Mouse (Mus musculus): ENCODE results near the gene Rnf217. TPM values are rescaled to one million over a fixed set of nuclear protein-coding genes. Genes with fewer than 3 reads are reported as not detected.

Rnf217 gene
- polyA plus RNA-seq (2016; fragmentation: Nextera tagmentation; extraction: Ambion mirVana) = 0.84 and 1.1 TPM in 2 replicates

DNA sequence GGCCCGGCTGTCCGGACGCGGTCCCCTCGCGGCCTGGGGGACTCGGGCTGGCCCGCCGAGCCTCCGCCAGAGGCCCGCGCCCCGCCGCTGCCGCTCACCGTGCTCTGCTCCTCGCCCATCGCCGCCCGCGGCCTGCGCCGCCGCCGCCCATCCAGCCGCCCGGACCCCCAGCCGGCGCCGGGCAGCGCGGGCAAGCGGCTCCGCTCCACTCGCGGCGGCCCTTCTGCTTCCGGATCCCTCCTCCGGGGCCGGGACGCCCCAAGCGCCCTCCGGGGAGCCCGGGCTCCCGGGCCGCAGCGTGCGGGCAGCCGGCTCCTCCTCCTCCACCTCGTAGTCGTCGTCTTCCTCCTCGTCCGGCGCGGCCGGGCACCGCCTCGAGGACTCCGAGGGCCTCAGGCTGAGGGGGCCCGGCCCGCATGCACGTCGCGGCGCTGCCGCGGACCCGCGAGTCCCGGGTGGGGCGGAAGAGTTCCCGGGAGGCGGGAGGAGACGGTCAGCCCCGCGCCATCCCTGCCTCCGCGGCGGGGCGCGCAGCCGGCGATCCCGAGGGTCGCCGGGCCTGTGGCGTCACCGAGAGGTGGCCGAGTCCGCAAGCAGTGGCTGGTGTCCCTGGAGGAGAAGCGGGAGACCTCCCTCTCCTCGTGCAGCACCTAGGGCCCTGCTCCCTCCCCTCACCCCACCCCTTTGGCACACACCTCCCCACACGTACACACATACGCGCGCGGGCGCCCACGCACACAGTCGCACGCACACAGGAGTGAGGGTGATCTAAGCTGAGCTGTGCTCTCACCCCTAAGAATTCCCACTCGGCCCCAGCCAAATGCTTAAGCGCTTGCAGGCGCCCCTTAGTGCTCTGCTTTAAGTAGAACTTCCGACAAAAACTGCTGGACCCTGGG lies at the start of gene Rnf217:
Gene Rnf217, minus strand, starts transcription at position 119 of the 896 bp plus-strand sequence.
- peak; percentile 91 for DNase-seq (ENCODE audit: low spot score)
- Histone ChIP-seq H3K9me3 (no peaks in the 10 kb centered on the region), H3K4me1 (peaks cover 23% of the 10 kb centered on the region), H3K27me3 (ENCODE audit: insufficient read depth, poor library complexity, severe bottlenecking) (no peaks in the 10 kb centered on the region), H3K4me3 (peak within 1 kb of the TSS; percentile 95), H3K36me3 (no peaks in the 10 kb centered on the region), H3K27ac (peak within 1 kb of the TSS; percentile 99)
- WGBS = under 1% methylated on average over 103 of the region's 106 CpGs

DNA sequence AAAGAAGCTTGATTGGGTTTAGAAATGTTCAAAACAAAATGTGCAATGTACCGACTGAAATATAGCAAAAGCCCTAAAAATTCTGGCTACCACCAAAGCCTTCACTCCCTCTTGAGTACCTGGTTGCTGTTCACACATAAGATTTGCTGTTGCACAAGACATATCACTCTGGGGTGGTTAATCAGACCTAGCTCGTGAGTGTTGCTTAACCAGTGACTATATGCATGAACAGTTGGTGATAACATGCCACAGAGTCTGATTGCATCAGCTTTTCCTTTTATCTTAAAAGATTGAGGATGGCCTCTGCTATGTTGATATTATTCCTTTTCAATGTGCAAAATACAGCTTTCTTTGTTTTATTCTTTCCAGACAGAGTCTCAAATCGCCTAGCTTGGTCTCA lies 38.3 kb upstream of the Rnf217 start:
- no peaks in the 10 kb centered on the region for H3K9me3 ChIP-seq
- H3K4me3 ChIP-seq = no peak overlapping the region
- no peaks in the 10 kb centered on the region for H3K27me3 ChIP-seq (ENCODE audit: insufficient read depth, poor library complexity, severe bottlenecking)
- H3K4me1 ChIP-seq = no peaks in the 10 kb centered on the region
- no peak overlapping the region for H3K27ac ChIP-seq
- no peak for DNase-seq (ENCODE audit: low spot score)
- WGBS = 73% methylated on average over 3 of the region's 3 CpGs
- no peaks in the 10 kb centered on the region for H3K36me3 ChIP-seq

DNA sequence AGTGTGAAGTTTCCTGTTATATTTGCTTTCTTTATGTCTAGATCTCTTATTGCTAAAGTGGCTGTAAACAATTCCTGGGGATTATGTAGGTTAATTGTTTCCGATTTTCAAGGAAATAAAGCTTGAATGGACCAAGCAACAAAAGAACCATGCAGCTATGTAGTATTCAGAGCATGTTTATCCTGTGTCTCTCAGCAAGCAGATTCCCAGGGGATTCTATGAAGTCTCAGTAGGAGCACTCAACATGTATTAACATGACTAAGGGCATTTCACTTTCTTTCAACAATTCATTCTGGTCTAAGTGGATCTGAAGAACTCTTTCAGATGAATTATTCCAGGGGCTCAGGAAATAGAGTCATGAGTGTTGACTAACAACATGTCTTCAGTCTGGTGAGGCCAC lies 37.1 kb upstream of the Rnf217 start:
- Histone ChIP-seq H3K27me3 (ENCODE audit: insufficient read depth, poor library complexity, severe bottlenecking) (no peaks in the 10 kb centered on the region), H3K36me3 (no peaks in the 10 kb centered on the region), H3K4me3 (no peak overlapping the region), H3K27ac (no peak overlapping the region), H3K4me1 (no peaks in the 10 kb centered on the region), H3K9me3 (no peaks in the 10 kb centered on the region)
- WGBS = 57% methylated on average over 1 of the region's 1 CpGs
- no peak for DNase-seq (ENCODE audit: low spot score)

DNA sequence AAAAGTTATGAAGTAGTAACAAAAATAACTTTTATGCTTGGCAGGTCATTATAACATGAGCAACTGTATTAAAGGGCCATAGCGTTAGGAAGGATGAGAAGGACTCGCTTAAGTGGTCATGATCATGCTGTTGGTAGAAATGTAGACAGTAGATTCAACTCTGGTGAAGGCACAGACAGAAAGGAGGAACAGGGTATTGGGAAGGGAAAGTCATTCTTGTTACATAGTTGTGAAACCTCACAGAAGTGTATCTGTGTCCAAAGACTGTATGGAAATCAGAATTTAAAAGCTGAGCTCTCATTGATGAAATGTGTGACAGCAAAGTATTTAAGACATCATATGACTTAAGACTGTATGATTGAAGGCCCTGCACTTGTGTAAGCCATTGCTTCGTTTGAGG lies 26.1 kb upstream of the Rnf217 start:
- H3K4me1 ChIP-seq = no peaks in the 10 kb centered on the region
- WGBS = 83% methylated on average over 3 of the region's 3 CpGs

DNA sequence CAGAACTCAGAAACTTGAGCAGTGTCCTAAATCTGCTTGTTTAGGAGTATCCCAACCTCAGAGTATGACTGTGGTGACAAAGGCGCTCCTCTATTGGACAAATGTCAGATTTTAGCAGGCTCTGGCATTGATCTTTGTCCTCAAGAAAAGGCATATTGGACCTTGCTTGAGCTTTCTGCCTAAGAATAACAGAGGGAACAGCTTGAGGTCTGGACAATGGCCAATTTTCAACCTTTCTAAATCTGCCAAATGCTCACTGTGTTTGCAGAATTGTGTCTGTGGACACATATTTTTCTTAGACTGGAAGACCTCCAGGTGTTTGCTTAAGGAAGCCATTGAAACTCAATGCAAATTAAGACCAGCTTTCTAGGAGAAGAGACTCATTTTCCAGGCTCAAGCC lies 23.0 kb upstream of the Rnf217 start:
- H3K9me3 ChIP-seq = no peaks in the 10 kb centered on the region
- H3K4me1 ChIP-seq = no peaks in the 10 kb centered on the region
- WGBS = 80% methylated on average over 1 of the region's 1 CpGs
- DNase-seq (ENCODE audit: low spot score) = no peak
- H3K36me3 ChIP-seq = no peaks in the 10 kb centered on the region
- H3K27me3 ChIP-seq (ENCODE audit: insufficient read depth, poor library complexity, severe bottlenecking) = no peaks in the 10 kb centered on the region
- no peak overlapping the region for H3K4me3 ChIP-seq
- no peak overlapping the region for H3K27ac ChIP-seq

More for the DNA sequence above, 26.1 kb upstream of the Rnf217 start:
- DNase-seq (ENCODE audit: low spot score) = no peak
- no peaks in the 10 kb centered on the region for H3K36me3 ChIP-seq
- no peak overlapping the region for H3K27ac ChIP-seq
- H3K4me3 ChIP-seq = no peak overlapping the region
- H3K9me3 ChIP-seq = no peaks in the 10 kb centered on the region
- H3K27me3 ChIP-seq (ENCODE audit: insufficient read depth, poor library complexity, severe bottlenecking) = no peaks in the 10 kb centered on the region

DNA sequence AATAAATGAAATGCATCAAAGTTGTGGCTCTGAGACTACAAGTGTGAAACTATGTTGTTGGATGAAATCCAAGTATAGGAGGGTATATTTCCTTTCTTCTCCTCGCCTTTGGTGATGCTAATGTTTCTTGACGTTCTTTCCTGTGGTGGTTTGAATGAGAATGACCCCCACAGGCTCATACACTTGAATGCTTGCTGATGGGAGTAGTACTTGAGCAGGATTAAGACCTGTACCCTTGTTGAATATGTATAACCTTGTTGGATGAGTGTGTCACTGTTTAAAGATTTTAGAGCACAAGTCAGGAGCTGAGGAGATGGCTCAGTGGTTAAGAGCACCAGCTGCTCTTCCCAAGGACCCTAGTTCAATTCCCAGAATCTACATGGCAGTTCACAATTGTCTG lies 6.4 kb upstream of the Rnf217 start:
- 56% methylated on average over 2 of the region's 2 CpGs for WGBS
- no peak for DNase-seq (ENCODE audit: low spot score)
- no peaks in the 10 kb centered on the region for H3K27me3 ChIP-seq (ENCODE audit: insufficient read depth, poor library complexity, severe bottlenecking)
- no peak overlapping the region for H3K4me3 ChIP-seq
- no peaks in the 10 kb centered on the region for H3K4me1 ChIP-seq
- H3K36me3 ChIP-seq = no peaks in the 10 kb centered on the region
- no peaks in the 10 kb centered on the region for H3K9me3 ChIP-seq
- no peak overlapping the region for H3K27ac ChIP-seq

DNA sequence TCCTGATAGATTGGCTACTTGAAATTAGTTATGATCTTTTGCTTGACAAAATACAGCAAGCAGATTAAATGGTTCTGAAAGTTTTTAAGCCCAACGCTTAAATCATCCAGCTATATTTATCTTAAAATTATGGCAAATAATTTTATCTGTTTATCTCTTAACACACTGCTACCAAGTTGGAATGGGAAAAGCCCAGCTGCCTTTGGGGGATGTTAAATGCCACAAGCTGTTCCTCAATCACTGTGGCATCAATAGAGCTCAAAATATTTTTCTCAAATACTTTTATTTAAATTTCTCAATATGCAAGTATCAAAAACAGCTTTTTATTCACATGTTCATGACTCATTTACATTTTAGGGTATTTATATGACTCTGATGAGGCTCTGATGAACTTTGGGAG lies 5.1 kb upstream of the Rnf217 start:
- no peaks in the 10 kb centered on the region for H3K27me3 ChIP-seq (ENCODE audit: insufficient read depth, poor library complexity, severe bottlenecking)
- DNase-seq (ENCODE audit: low spot score) = no peak
- H3K27ac ChIP-seq = no peak overlapping the region
- H3K9me3 ChIP-seq = no peaks in the 10 kb centered on the region
- no peak overlapping the region for H3K4me3 ChIP-seq
- WGBS = 84% methylated on average over 1 of the region's 1 CpGs
- H3K36me3 ChIP-seq = no peaks in the 10 kb centered on the region
- no peaks in the 10 kb centered on the region for H3K4me1 ChIP-seq

DNA sequence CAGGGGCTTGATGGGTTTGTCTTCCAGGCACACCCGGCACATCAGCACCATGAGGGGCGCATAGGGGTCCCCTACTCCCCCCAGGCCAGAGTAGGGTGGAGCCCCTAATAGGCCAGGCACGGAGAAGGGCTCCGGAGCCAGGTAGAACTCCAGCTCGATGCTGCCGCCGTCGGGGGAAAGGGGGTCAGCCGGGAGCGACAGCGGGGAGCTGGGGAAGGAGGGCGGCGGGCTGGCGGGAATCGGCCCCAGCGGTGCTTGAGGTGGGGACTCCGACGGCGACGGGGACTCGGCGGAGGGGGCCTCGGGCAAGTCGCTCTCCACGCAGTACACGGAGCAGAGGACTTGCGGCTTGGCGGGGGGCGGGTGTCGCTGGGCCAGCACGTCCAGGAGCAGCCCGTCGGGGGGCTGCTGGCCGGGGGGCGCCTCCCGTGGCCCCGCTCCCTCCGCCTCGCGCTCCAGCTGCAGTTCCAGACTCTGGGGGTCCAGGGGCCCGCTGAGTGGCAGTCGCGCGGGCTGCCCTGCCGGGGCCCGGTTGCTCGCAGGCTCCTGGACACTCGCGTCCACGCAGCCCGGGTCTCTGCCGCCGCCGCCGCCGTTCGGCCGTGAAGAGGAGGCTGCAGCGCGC lies 431 bp downstream of the Rnf217 start:
- no peak for DNase-seq (ENCODE audit: low spot score)
- Histone ChIP-seq H3K9me3 (no peaks in the 10 kb centered on the region), H3K27me3 (ENCODE audit: insufficient read depth, poor library complexity, severe bottlenecking) (no peaks in the 10 kb centered on the region), H3K4me3 (peak overlapping the region; percentile 95), H3K36me3 (no peaks in the 10 kb centered on the region), H3K4me1 (peaks cover 23% of the 10 kb centered on the region), H3K27ac (peak overlapping the region; percentile 99)
- WGBS = under 1% methylated on average over 43 of the region's 60 CpGs

DNA sequence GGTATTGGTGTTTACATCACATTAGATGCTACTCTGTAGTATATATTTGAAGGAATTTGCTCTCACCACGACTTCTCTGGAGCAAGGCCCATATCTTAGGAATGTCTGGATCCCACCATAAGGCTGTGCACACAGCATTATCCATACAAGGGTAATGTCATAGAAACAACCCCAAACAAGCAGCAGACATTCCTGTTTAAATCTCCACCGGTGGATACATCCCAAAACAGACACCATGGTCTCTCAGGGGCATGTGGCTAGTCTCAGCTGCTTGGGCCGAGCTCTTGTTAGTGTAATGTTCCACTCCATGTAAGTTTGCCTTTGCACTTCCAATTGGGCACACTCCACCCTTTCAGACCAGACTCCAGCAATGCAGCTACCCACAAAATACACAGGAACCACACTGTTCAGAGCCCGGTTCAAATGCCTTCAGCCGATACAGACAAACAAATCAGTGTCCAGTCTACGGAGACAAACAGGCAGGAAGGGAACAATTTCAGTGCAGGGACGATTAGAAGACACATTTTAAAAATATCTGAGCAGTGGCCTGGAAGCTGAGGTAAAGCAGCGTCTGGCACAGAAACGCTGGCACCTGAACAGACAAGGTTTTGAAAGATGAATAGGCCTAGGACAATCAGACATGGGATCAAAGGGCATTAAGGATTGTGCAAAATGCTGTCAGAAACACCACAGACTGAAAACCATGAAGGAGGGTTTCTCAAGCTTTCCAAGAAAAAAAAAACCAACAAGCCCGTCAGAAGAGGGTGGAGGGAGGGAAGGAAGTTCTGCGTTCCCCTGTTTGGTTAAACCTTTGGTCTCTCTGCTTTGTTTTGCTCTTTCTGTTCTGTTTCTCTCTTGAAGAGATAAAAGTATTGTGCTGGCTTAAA lies 1.8 kb downstream of the Rnf217 start:
- Histone ChIP-seq H3K9me3 (no peaks in the 10 kb centered on the region), H3K27ac (0 out of 2 replicates have a peak overlapping the region, but pooled peaks have one; percentile 99), H3K27me3 (ENCODE audit: insufficient read depth, poor library complexity, severe bottlenecking) (no peaks in the 10 kb centered on the region), H3K4me3 (peak overlapping the region; percentile 95), H3K36me3 (no peaks in the 10 kb centered on the region), H3K4me1 (peaks cover 23% of the 10 kb centered on the region)
- 20% methylated on average over 11 of the region's 11 CpGs for WGBS
- no peak for DNase-seq (ENCODE audit: low spot score)

DNA sequence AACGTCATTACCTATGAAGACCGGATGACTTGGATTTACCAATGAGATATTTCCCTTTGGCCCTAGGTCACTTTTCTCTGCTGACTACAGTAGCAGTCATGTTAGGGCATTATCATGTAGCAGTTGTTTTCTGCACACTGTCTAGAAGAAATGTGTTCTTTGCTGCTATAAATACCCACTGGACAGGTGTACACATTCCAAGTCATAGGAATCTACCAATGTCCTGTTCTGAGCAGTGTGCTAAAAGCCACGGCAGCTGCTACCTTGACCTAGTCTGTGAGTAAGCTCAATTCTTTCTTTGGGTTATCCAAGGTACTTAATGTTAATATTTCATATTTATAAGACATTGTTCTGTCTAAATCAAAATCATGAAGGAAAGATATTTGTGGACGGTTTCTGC lies 5.1 kb downstream of the Rnf217 start:
- DNase-seq (ENCODE audit: low spot score) = no peak
- Histone ChIP-seq H3K27ac (no peak overlapping the region), H3K27me3 (ENCODE audit: insufficient read depth, poor library complexity, severe bottlenecking) (no peaks in the 10 kb centered on the region), H3K36me3 (no peaks in the 10 kb centered on the region), H3K9me3 (no peaks in the 10 kb centered on the region), H3K4me1 (peaks cover 23% of the 10 kb centered on the region), H3K4me3 (no peak overlapping the region)
- WGBS = 88% methylated on average over 4 of the region's 4 CpGs

DNA sequence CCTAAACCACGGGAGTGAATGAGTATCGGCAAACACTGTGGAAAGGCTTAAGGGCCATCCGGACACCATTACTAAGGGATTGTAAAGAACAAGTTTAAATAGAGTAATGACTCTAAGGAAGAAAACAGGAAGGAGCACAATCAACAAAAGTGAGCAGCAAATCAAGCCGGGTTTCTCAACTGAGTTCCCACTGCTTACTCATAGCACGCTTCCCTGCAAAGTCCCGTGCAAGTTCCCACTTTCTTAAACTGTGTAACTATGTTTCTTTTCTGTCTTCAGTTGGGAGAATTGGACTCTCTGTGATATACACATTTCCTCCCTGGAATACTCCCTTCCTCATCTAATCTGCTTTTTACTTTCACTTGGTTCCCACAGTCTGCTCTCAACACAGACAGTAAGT lies 8.9 kb downstream of the Rnf217 start:
- Histone ChIP-seq H3K9me3 (no peaks in the 10 kb centered on the region), H3K4me1 (no peaks in the 10 kb centered on the region), H3K36me3 (no peaks in the 10 kb centered on the region), H3K4me3 (no peak overlapping the region), H3K27ac (no peak overlapping the region), H3K27me3 (ENCODE audit: insufficient read depth, poor library complexity, severe bottlenecking) (no peaks in the 10 kb centered on the region)
- 87% methylated on average over 6 of the region's 6 CpGs for WGBS
- DNase-seq (ENCODE audit: low spot score) = no peak

DNA sequence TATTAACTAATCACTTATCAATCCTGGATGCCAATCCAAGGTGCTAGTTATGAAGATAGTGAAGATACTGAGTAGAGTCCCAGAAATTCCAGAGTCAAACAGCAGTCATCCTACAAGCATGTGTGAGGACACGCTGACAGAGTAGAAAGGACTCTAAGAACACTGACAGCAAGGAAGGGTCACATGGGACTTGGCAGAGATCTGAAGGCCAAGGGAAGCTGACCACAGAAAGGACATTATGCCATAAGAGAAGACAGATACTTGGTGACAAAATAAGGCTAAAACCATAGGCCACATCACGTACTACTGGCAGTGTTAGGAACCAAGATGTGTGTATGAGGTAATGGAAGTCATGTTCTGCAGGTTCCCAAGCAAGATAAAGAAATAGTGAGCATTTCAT lies 11.1 kb downstream of the Rnf217 start:
- H3K4me1 ChIP-seq = peaks cover 14% of the 10 kb centered on the region
- no peak overlapping the region for H3K4me3 ChIP-seq
- H3K27me3 ChIP-seq (ENCODE audit: insufficient read depth, poor library complexity, severe bottlenecking) = no peaks in the 10 kb centered on the region
- WGBS = 68% methylated on average over 2 of the region's 2 CpGs
- no peak for DNase-seq (ENCODE audit: low spot score)
- no peaks in the 10 kb centered on the region for H3K9me3 ChIP-seq
- H3K36me3 ChIP-seq = no peaks in the 10 kb centered on the region
- no peak overlapping the region for H3K27ac ChIP-seq

DNA sequence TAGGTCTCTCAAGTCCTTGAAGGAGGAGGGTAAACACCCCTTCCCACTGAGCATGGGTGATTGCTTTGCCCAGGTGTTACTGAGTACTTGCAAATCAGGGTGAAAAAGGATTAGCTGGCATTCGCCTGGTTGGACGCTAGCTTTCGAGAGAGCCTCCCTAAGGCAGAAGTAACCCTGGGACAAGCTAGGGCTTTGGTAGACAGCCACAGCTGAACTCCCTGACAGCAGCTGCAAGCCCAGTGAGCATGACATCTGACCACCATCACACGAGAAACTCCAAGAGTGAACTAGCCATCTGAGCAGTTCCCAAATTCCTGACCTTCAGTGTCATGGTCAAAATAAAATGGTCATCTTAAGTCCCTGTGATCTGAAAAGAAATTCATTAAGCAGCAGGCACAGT lies 12.2 kb downstream of the Rnf217 start:
- no peak for DNase-seq (ENCODE audit: low spot score)

More for the DNA sequence above, 12.2 kb downstream of the Rnf217 start:
- H3K36me3 ChIP-seq = no peaks in the 10 kb centered on the region
- no peaks in the 10 kb centered on the region for H3K9me3 ChIP-seq
- no peaks in the 10 kb centered on the region for H3K27me3 ChIP-seq (ENCODE audit: insufficient read depth, poor library complexity, severe bottlenecking)
- 42% methylated on average over 4 of the region's 4 CpGs for WGBS
- H3K4me3 ChIP-seq = no peak overlapping the region
- H3K4me1 ChIP-seq = peaks cover 25% of the 10 kb centered on the region
- H3K27ac ChIP-seq = no peak overlapping the region

Data from heart, embryonic 10.5 days (tissue).